Mouse (Mus musculus) kidney, postnatal 0 days (tissue): Measurements from ENCODE around the gene Gm8978. TPM values are rescaled to one million over a fixed set of nuclear protein-coding genes. Genes with fewer than 3 reads are reported as not detected.
"Not testable (repeated sequence)": the region's sequence is repeated elsewhere in the genome, so short reads cannot be mapped to it uniquely, and the experiment has no call there.

Experiments
- ATAC-seq: fragments of 200-750 bp; cut with Nextera tagmentation; replicated peaks from 2 replicates; pipeline ENCODE4 v1.8.0; 2017; ENCODE audit warnings: low read depth, moderate number of reproducible peaks, moderate TSS enrichment, moderate library complexity; ENCODE audit not compliant: low FRiP score
- DNase-seq: peaks from one replicate; pipeline ENCODE4 v3.0.0-alpha.2; 2016; ENCODE audit warnings: low spot score
- H3K27ac ChIP-seq: fragments of 300-500 bp; sonication (generic); 2 replicates; pipeline ENCODE4 v1.5.1; 2014; ENCODE audit warnings: mild to moderate bottlenecking
- H3K27me3 ChIP-seq: fragments of 300-500 bp; sonication (generic); 2 replicates; pipeline ENCODE4 v1.6.1; 2014; ENCODE audit warnings: low read length, mixed read lengths; ENCODE audit not compliant: insufficient read depth
- H3K36me3 ChIP-seq: fragments of 300-500 bp; sonication (generic); 2 replicates; pipeline ENCODE4 v1.6.1; 2014; ENCODE audit warnings: low read length, mixed read lengths; ENCODE audit not compliant: insufficient read depth
- H3K4me1 ChIP-seq: fragments of 300-500 bp; sonication (generic); replicated peaks from 2 replicates; pipeline ENCODE4 v1.6.1; 2014; ENCODE audit warnings: antibody characterized with exemption, low read length, mixed read lengths; ENCODE audit not compliant: insufficient read depth
- H3K4me2 ChIP-seq: fragments of 300-500 bp; sonication (generic); 2 replicates; pipeline ENCODE4 v1.6.1; 2014; ENCODE audit warnings: mild to moderate bottlenecking, low read length, moderate library complexity, mixed read lengths
- H3K4me3 ChIP-seq: fragments of 300-500 bp; sonication (generic); replicated peaks from 2 replicates; pipeline ENCODE4 v1.5.1; 2014; ENCODE audit warnings: low read depth, low read length
- H3K9ac ChIP-seq: fragments of 300-500 bp; sonication (generic); 2 replicates; pipeline ENCODE4 v1.6.1; 2014; ENCODE audit warnings: low read depth, low read length
- H3K9me3 ChIP-seq: fragments of 300-500 bp; sonication (generic); replicated peaks from 2 replicates; pipeline ENCODE4 v1.6.1; 2016; ENCODE audit warnings: low read length, inconsistent platforms, mixed read lengths
- WGBS: fragments of 180-500 bp; shearing (Covaris S2); extraction: QIAGEN DNeasy Blood & Tissue Kit; methylation state at CpG from one replicate; pipeline ENCODE4 v1.1.7; 2014; 5-methylcytosine and 5-hydroxymethylcytosine counted together
- microRNA-seq: library from miRNA; unstranded; fragments of <30 nt; microRNA quantifications from one replicate; pipeline ENCODE4, GENCODE M21; 2016
- polyA plus RNA-seq: library from polyadenylated mRNA; unstranded; fragments of >200 nt; fragmentation: Nextera tagmentation; extraction: Ambion mirVana; gene quantifications from 2 replicates; pipeline ENCODE4 v1.2.1, GENCODE M21; 2015

The Gm8978 gene
- polyA plus RNA-seq = not detected in 2 replicates

- H3K9me3 ChIP-seq, H3K27ac ChIP-seq, DNase-seq, H3K4me1 ChIP-seq, H3K9ac ChIP-seq, H3K27me3 ChIP-seq, H3K36me3 ChIP-seq, H3K4me2 ChIP-seq, H3K4me3 ChIP-seq, ATAC-seq: not testable (repeated sequence)
Observed at GRCm38 (mm10) chr19:33625152-33625551, at the start of gene Gm8978. TSS of gene Gm8978 (minus strand) at chr19:33625252.

GRCm38 (mm10) chr19:33589626-33590302 lies 35.3 kb downstream of the Gm8978 start:
- not testable (repeated sequence) for H3K9me3 ChIP-seq, H3K27me3 ChIP-seq, H3K27ac ChIP-seq, H3K36me3 ChIP-seq, H3K4me1 ChIP-seq
- ATAC-seq = peak; percentile 98
- Histone ChIP-seq H3K4me3 (peak overlapping the region; percentile 22), H3K4me2 (peak overlapping the region; percentile 49), H3K9ac (peak overlapping the region; percentile 53; the same call in 1 of the 2 replicates)
- 4% methylated on average over 10 of the region's 38 CpGs for whole genome bisulfite sequencing
- DNase-seq = peak; percentile 75

GRCm38 (mm10) chr19:33568551-33568950 lies 56.5 kb downstream of the Gm8978 start:
- 82% methylated on average over 5 of the region's 5 CpGs for WGBS
- not testable (repeated sequence) for ATAC-seq, H3K27ac ChIP-seq, DNase-seq, H3K4me2 ChIP-seq, H3K4me1 ChIP-seq, H3K27me3 ChIP-seq, H3K4me3 ChIP-seq, H3K36me3 ChIP-seq, H3K9ac ChIP-seq, H3K9me3 ChIP-seq

Small RNA genes lying within 50 kb of the gene (microRNA-seq; reads per million reads assigned to microRNA genes)
- not detected for gene Gm27440

Other genes starting within 250 kb of the Gm8978 start
- 9.7 and 10.0 TPM in 2 replicates for gene Rnls, start 233.0 kb downstream of the Gm8978 start, polyA plus RNA-seq
- gene Lipo4, start 107.5 kb downstream of the Gm8978 start, polyA plus RNA-seq = not detected in 2 replicates
- gene Lipo2, start 126.1 kb upstream of the Gm8978 start, polyA plus RNA-seq = 0.31 and 0.38 TPM in 2 replicates
- gene Lipo3, start 136.7 kb upstream of the Gm8978 start, polyA plus RNA-seq = 20.9 and 21.9 TPM in 2 replicates
- not detected in 2 replicates for gene Lipo1, start 162.2 kb upstream of the Gm8978 start, polyA plus RNA-seq